Mouse (Mus musculus): ENCODE measurements at regions not wholly inside any gene's neighbourhood (a gene's known extent, or its start where the extent isn't known, plus 50 kb on each side); places are given as distances from the start of the nearest gene placed in this dataset.

GRCm38 (mm10) chr15:68462851-68463250 lies 1962.1 kb upstream of the Lrrc6 start:
- Histone ChIP-seq H3K4me3 (ENCODE audit: low read depth, low read length) (no peak overlapping the region), H3K9ac (replicated peaks; ENCODE audit: low read depth, low read length) (no peak overlapping the region), H3K4me2 (replicated peaks; ENCODE audit: low read depth, low read length) (no peak overlapping the region), H3K36me3 (ENCODE audit: control insufficient read depth, insufficient read depth, low read length) (no peaks in the 10 kb centered on the region), H3K27me3 (ENCODE audit: control insufficient read depth, insufficient read depth, low read length) (no peaks in the 10 kb centered on the region), H3K9me3 (ENCODE audit: control insufficient read depth, low read depth, low read length) (no peaks in the 10 kb centered on the region), H3K27ac (ENCODE audit: low read length) (no peak overlapping the region), H3K4me1 (ENCODE audit: control insufficient read depth, insufficient read depth, low read length) (no peaks in the 10 kb centered on the region)
- no peak for ATAC-seq (ENCODE audit: insufficient number of reproducible peaks, insufficient read depth, low FRiP score, low read depth)
- 47% methylated on average over 3 of the region's 3 CpGs for WGBS

- H3K27ac ChIP-seq (ENCODE audit: low read length): no peak overlapping the region
- H3K27me3 ChIP-seq (ENCODE audit: control insufficient read depth, insufficient read depth, low read length): no peaks in the 10 kb centered on the region
- no peak overlapping the region for H3K4me2 ChIP-seq (replicated peaks; ENCODE audit: low read depth, low read length)
- H3K9me3 ChIP-seq (ENCODE audit: control insufficient read depth, low read depth, low read length): no peaks in the 10 kb centered on the region
- no peak for ATAC-seq (ENCODE audit: insufficient number of reproducible peaks, insufficient read depth, low FRiP score, low read depth)
- H3K9ac ChIP-seq (replicated peaks; ENCODE audit: low read depth, low read length): no peak overlapping the region
- 16% methylated on average over 2 of the region's 2 CpGs for WGBS
- no peaks in the 10 kb centered on the region for H3K36me3 ChIP-seq (ENCODE audit: control insufficient read depth, insufficient read depth, low read length)
- no peaks in the 10 kb centered on the region for H3K4me1 ChIP-seq (ENCODE audit: control insufficient read depth, insufficient read depth, low read length)
- no peak overlapping the region for H3K4me3 ChIP-seq (ENCODE audit: low read depth, low read length)
Observed at GRCm38 (mm10) chr15:68457239-68457638, 1956.5 kb upstream of the Lrrc6 start.

GRCm38 (mm10) chr15:68451971-68452370 lies 1951.3 kb upstream of the Lrrc6 start:
- Histone ChIP-seq H3K4me2 (replicated peaks; ENCODE audit: low read depth, low read length) (no peak overlapping the region), H3K27me3 (ENCODE audit: control insufficient read depth, insufficient read depth, low read length) (no peaks in the 10 kb centered on the region), H3K9me3 (ENCODE audit: control insufficient read depth, low read depth, low read length) (no peaks in the 10 kb centered on the region), H3K36me3 (ENCODE audit: control insufficient read depth, insufficient read depth, low read length) (no peaks in the 10 kb centered on the region), H3K9ac (replicated peaks; ENCODE audit: low read depth, low read length) (no peak overlapping the region), H3K4me3 (ENCODE audit: low read depth, low read length) (no peak overlapping the region), H3K27ac (ENCODE audit: low read length) (no peak overlapping the region), H3K4me1 (ENCODE audit: control insufficient read depth, insufficient read depth, low read length) (no peaks in the 10 kb centered on the region)
- no peak for ATAC-seq (ENCODE audit: insufficient number of reproducible peaks, insufficient read depth, low FRiP score, low read depth)
- 23% methylated on average over 2 of the region's 2 CpGs for WGBS

- H3K9ac ChIP-seq (replicated peaks; ENCODE audit: low read depth, low read length): no peak overlapping the region
- H3K4me1 ChIP-seq (ENCODE audit: control insufficient read depth, insufficient read depth, low read length): no peaks in the 10 kb centered on the region
- no peaks in the 10 kb centered on the region for H3K27me3 ChIP-seq (ENCODE audit: control insufficient read depth, insufficient read depth, low read length)
- H3K4me3 ChIP-seq (ENCODE audit: low read depth, low read length): no peak overlapping the region
- no peaks in the 10 kb centered on the region for H3K36me3 ChIP-seq (ENCODE audit: control insufficient read depth, insufficient read depth, low read length)
- no peak overlapping the region for H3K4me2 ChIP-seq (replicated peaks; ENCODE audit: low read depth, low read length)
- ATAC-seq (ENCODE audit: insufficient number of reproducible peaks, insufficient read depth, low FRiP score, low read depth): no peak
- WGBS: 89% methylated on average over 7 of the region's 7 CpGs
- H3K27ac ChIP-seq (ENCODE audit: low read length): no peak overlapping the region
- H3K9me3 ChIP-seq (ENCODE audit: control insufficient read depth, low read depth, low read length): no peaks in the 10 kb centered on the region
Observed at GRCm38 (mm10) chr15:68445341-68445740, 1944.6 kb upstream of the Lrrc6 start.

GRCm38 (mm10) chr15:68440636-68441035 lies 1939.9 kb upstream of the Lrrc6 start:
- Histone ChIP-seq H3K4me1 (ENCODE audit: control insufficient read depth, insufficient read depth, low read length) (no peaks in the 10 kb centered on the region), H3K36me3 (ENCODE audit: control insufficient read depth, insufficient read depth, low read length) (no peaks in the 10 kb centered on the region), H3K4me2 (replicated peaks; ENCODE audit: low read depth, low read length) (no peak overlapping the region), H3K27me3 (ENCODE audit: control insufficient read depth, insufficient read depth, low read length) (no peaks in the 10 kb centered on the region), H3K9me3 (ENCODE audit: control insufficient read depth, low read depth, low read length) (no peaks in the 10 kb centered on the region), H3K9ac (replicated peaks; ENCODE audit: low read depth, low read length) (no peak overlapping the region), H3K4me3 (ENCODE audit: low read depth, low read length) (no peak overlapping the region), H3K27ac (ENCODE audit: low read length) (no peak overlapping the region)
- ATAC-seq (ENCODE audit: insufficient number of reproducible peaks, insufficient read depth, low FRiP score, low read depth): no peak
- 61% methylated on average over 9 of the region's 9 CpGs for WGBS

- H3K4me2 ChIP-seq (replicated peaks; ENCODE audit: low read depth, low read length): no peak overlapping the region
- H3K36me3 ChIP-seq (ENCODE audit: control insufficient read depth, insufficient read depth, low read length): no peaks in the 10 kb centered on the region
- H3K4me3 ChIP-seq (ENCODE audit: low read depth, low read length): no peak overlapping the region
- no peak for ATAC-seq (ENCODE audit: insufficient number of reproducible peaks, insufficient read depth, low FRiP score, low read depth)
- H3K9ac ChIP-seq (replicated peaks; ENCODE audit: low read depth, low read length): no peak overlapping the region
- H3K27ac ChIP-seq (ENCODE audit: low read length): no peak overlapping the region
- 29% methylated on average over 3 of the region's 3 CpGs for WGBS
- no peaks in the 10 kb centered on the region for H3K9me3 ChIP-seq (ENCODE audit: control insufficient read depth, low read depth, low read length)
- H3K4me1 ChIP-seq (ENCODE audit: control insufficient read depth, insufficient read depth, low read length): no peaks in the 10 kb centered on the region
- no peaks in the 10 kb centered on the region for H3K27me3 ChIP-seq (ENCODE audit: control insufficient read depth, insufficient read depth, low read length)
Observed at GRCm38 (mm10) chr15:68435961-68436360, 1935.3 kb upstream of the Lrrc6 start.

- no peaks in the 10 kb centered on the region for H3K9me3 ChIP-seq (ENCODE audit: control insufficient read depth, low read depth, low read length)
- no peaks in the 10 kb centered on the region for H3K36me3 ChIP-seq (ENCODE audit: control insufficient read depth, insufficient read depth, low read length)
- no peak overlapping the region for H3K27ac ChIP-seq (ENCODE audit: low read length)
- no peak overlapping the region for H3K4me3 ChIP-seq (ENCODE audit: low read depth, low read length)
- H3K9ac ChIP-seq (replicated peaks; ENCODE audit: low read depth, low read length): no peak overlapping the region
- no peaks in the 10 kb centered on the region for H3K27me3 ChIP-seq (ENCODE audit: control insufficient read depth, insufficient read depth, low read length)
- H3K4me2 ChIP-seq (replicated peaks; ENCODE audit: low read depth, low read length): no peak overlapping the region
- WGBS: 72% methylated on average over 2 of the region's 2 CpGs
- no peaks in the 10 kb centered on the region for H3K4me1 ChIP-seq (ENCODE audit: control insufficient read depth, insufficient read depth, low read length)
- no peak for ATAC-seq (ENCODE audit: insufficient number of reproducible peaks, insufficient read depth, low FRiP score, low read depth)
Observed at GRCm38 (mm10) chr15:68431251-68431650, 1930.5 kb upstream of the Lrrc6 start.

GRCm38 (mm10) chr15:68430486-68430885 lies 1929.8 kb upstream of the Lrrc6 start:
- Histone ChIP-seq H3K4me3 (ENCODE audit: low read depth, low read length) (no peak overlapping the region), H3K27ac (ENCODE audit: low read length) (no peak overlapping the region), H3K36me3 (ENCODE audit: control insufficient read depth, insufficient read depth, low read length) (no peaks in the 10 kb centered on the region), H3K4me2 (replicated peaks; ENCODE audit: low read depth, low read length) (no peak overlapping the region), H3K4me1 (ENCODE audit: control insufficient read depth, insufficient read depth, low read length) (no peaks in the 10 kb centered on the region), H3K9me3 (ENCODE audit: control insufficient read depth, low read depth, low read length) (no peaks in the 10 kb centered on the region), H3K27me3 (ENCODE audit: control insufficient read depth, insufficient read depth, low read length) (no peaks in the 10 kb centered on the region), H3K9ac (replicated peaks; ENCODE audit: low read depth, low read length) (no peak overlapping the region)
- WGBS: 68% methylated on average over 4 of the region's 4 CpGs
- no peak for ATAC-seq (ENCODE audit: insufficient number of reproducible peaks, insufficient read depth, low FRiP score, low read depth)

- no peaks in the 10 kb centered on the region for H3K27me3 ChIP-seq (ENCODE audit: control insufficient read depth, insufficient read depth, low read length)
- no peaks in the 10 kb centered on the region for H3K9me3 ChIP-seq (ENCODE audit: control insufficient read depth, low read depth, low read length)
- H3K9ac ChIP-seq (replicated peaks; ENCODE audit: low read depth, low read length): no peak overlapping the region
- H3K27ac ChIP-seq (ENCODE audit: low read length): no peak overlapping the region
- H3K4me2 ChIP-seq (replicated peaks; ENCODE audit: low read depth, low read length): no peak overlapping the region
- WGBS: 17% methylated on average over 6 of the region's 6 CpGs
- H3K4me1 ChIP-seq (ENCODE audit: control insufficient read depth, insufficient read depth, low read length): no peaks in the 10 kb centered on the region
- ATAC-seq (ENCODE audit: insufficient number of reproducible peaks, insufficient read depth, low FRiP score, low read depth): no peak
- no peaks in the 10 kb centered on the region for H3K36me3 ChIP-seq (ENCODE audit: control insufficient read depth, insufficient read depth, low read length)
- H3K4me3 ChIP-seq (ENCODE audit: low read depth, low read length): no peak overlapping the region
Observed at GRCm38 (mm10) chr15:68428444-68429228, 1927.9 kb upstream of the Lrrc6 start.

All from stomach, embryonic 14.5 days (tissue).